Comparison of ENCODE assay signal across 9 mouse cellular contexts in the genomic region with DNA sequence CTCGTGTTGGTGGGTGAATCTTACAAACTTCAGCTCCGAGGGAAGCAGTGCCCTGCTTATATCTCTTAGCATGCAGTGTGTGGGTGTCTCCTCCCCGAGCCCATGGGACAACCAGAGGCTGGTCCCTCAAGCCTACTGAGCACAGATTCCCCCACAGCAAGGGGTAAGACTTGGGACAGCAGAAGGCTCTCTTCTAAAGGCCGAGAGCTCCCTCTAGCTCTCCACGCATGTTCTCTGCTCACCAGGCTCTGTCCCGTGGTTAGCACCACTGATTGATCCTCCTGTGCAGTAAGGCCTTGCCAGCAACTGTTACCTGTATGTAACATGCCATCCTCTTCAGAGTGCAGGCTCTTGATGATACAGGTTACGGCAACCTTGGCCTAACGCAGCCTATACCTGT. TPM values are rescaled to one million over a fixed set of nuclear protein-coding genes. Genes with fewer than 3 reads are reported as not detected.
DNase-seq lines count a peak whose midpoint lies in the region.
"Had no signal": no experiment of that assay in that cellular context is flagged by ENCODE, and none has a peak within 500 bp of the region (broad histone marks: within the 10 kb centered on the region; RNA-seq: fewer than 3 reads in every experiment).

No protein-coding gene starts in this region.

- intact Hi-C loops in heart, postnatal 14 days (cut with DNase I), result loop anchor here (2.0 to 5.0 kb wide), 3 partner anchors 50 to 115 kb away; a partner anchor contains a TSS

- DNase-seq in embryo, embryonic 11 days, result peak; percentile 34
- no peak for DNase-seq in embryo, embryonic 9.5 days (ENCODE audit: extremely low spot score)
- peak; percentile 41 to 50 for DNase-seq in layer of hippocampus, postnatal 36 days
- no peak for DNase-seq in layer of hippocampus, adult 9-10 months (ENCODE audit: low spot score)
- peak; percentile 25 for DNase-seq in A20 (ENCODE audit: low read depth, low spot score)
- peak; percentile 30 to 44 for DNase-seq in heart, postnatal 14 days
- DNase-seq in yolk sac, embryonic 10.5 days (ENCODE audit: low spot score), result no peak
- DNase-seq in spleen, postnatal 10 days (ENCODE audit: low spot score in 2 of 2), result no peak
- DNase-seq: liver, embryonic 13.5 days had no signal

RNA-seq across cellular contexts. Expression of a gene that starts 36.5 kb away (rescaled TPM):
- 10 to 100 TPM; 34.5 to 36.2 TPM for total RNA-seq in layer of hippocampus, postnatal 36 days (2021)
- total RNA-seq in heart, postnatal 14 days (2021), result 1 to 10 TPM; 1.2 to 4.3 TPM

RNA-seq across cellular contexts. Expression of a gene that starts 45.0 kb away (rescaled TPM):
- total RNA-seq in layer of hippocampus, postnatal 36 days (2021), result 1 to 10 TPM; 1.4 to 1.6 TPM
- total RNA-seq in heart, postnatal 14 days (2021), result not detected

Comparison
In these comparisons a context has a peak if more than half of its experiments do, and no peak if none do; other contexts are left out.
1. DNase-seq: peak in embryo, embryonic 11 days (single experiment), layer of hippocampus, postnatal 36 days (2 of 2), A20 (single experiment) and heart, postnatal 14 days (2 of 2); none in embryo, embryonic 9.5 days (single experiment), layer of hippocampus, adult 9-10 months (single experiment), yolk sac, embryonic 10.5 days (single experiment) and spleen, postnatal 10 days (0 of 2).
2. RNA of a gene that starts 36.5 kb away (total RNA-seq): 34.5 to 36.2 TPM in layer of hippocampus, postnatal 36 days; 1.2 to 4.3 TPM in heart, postnatal 14 days; every median in the first group is over 4 times any median in the second.